Mouse (Mus musculus) midbrain, embryonic 14.5 days (tissue): ENCODE data around the gene Cyp27b1. TPM values are rescaled to one million over a fixed set of nuclear protein-coding genes. Genes with fewer than 3 reads are reported as not detected.

ENCODE experiments used
- ATAC-seq: fragments of 200-750 bp; cut with Nextera tagmentation; 2 replicates; pipeline ENCODE4 v1.8.0; 2017; ENCODE audit warnings: moderate number of reproducible peaks, moderate library complexity; ENCODE audit not compliant: low FRiP score, low TSS enrichment
- DNase-seq: peaks from one replicate; pipeline ENCODE4 v3.0.0-alpha.2; 2015
- H3K27ac ChIP-seq: fragments of 300-500 bp; sonication (generic); replicated peaks from 2 replicates; pipeline ENCODE4 v1.5.1; 2014; ENCODE audit warnings: mild to moderate bottlenecking, low read depth, low read length, moderate library complexity
- H3K27me3 ChIP-seq: fragments of 300-500 bp; sonication (generic); 2 replicates; pipeline ENCODE4 v1.6.1; 2014; ENCODE audit warnings: low read length, control low read depth, mixed read lengths; ENCODE audit not compliant: control insufficient read depth, insufficient read depth
- H3K36me3 ChIP-seq: fragments of 300-500 bp; sonication (generic); 2 replicates; pipeline ENCODE4 v1.6.1; 2014; ENCODE audit warnings: low read length, control low read depth; ENCODE audit not compliant: control insufficient read depth, insufficient read depth
- H3K4me1 ChIP-seq: fragments of 300-500 bp; sonication (generic); 2 replicates; pipeline ENCODE4 v1.6.1; 2014; ENCODE audit warnings: mild to moderate bottlenecking, antibody characterized with exemption, low read length, control low read depth; ENCODE audit not compliant: control insufficient read depth, insufficient read depth
- H3K4me2 ChIP-seq: fragments of 300-500 bp; sonication (generic); 2 replicates; pipeline ENCODE4 v1.6.1; 2014; ENCODE audit warnings: mild to moderate bottlenecking, low read length, moderate library complexity
- H3K4me3 ChIP-seq: fragments of 300-500 bp; sonication (generic); replicated peaks from 2 replicates; pipeline ENCODE4 v1.5.1; 2014; ENCODE audit warnings: low read depth, low read length
- H3K9ac ChIP-seq: fragments of 300-500 bp; sonication (generic); replicated peaks from 2 replicates; pipeline ENCODE4 v1.6.1; 2014; ENCODE audit warnings: mild to moderate bottlenecking, low read length, moderate library complexity
- H3K9me3 ChIP-seq: fragments of 300-500 bp; sonication (generic); 2 replicates; pipeline ENCODE4 v1.6.1; 2016; ENCODE audit warnings: low read length, control low read depth, mixed read lengths; ENCODE audit not compliant: control insufficient read depth
- WGBS: fragments of 180-500 bp; shearing (Covaris S2); extraction: QIAGEN DNeasy Blood & Tissue Kit; methylation state at CpG from one replicate; pipeline ENCODE4 v1.1.7; 2014; 5-methylcytosine and 5-hydroxymethylcytosine counted together
- polyA plus RNA-seq: library from polyadenylated mRNA; unstranded; fragments of >200 nt; fragmentation: Nextera tagmentation; extraction: Ambion mirVana; gene quantifications from 2 replicates; pipeline ENCODE4 v1.2.1, GENCODE M21; 2014

Cyp27b1 gene
- polyA plus RNA-seq, 1 experiment from 2014 or later: not detected

GRCm38 (mm10) chr10:127078677-127079575 is 30.9 kb downstream of the Cyp27b1 start:
- Histone ChIP-seq H3K9ac (peak overlapping the region; percentile 84), H3K27me3 (0 out of 2 replicates have a peak, but pooled peaks cover 14% of the 10 kb centered on the region), H3K27ac (peak overlapping the region; percentile 92), H3K4me2 (peak overlapping the region; percentile 93), H3K9me3 (no peaks in the 10 kb centered on the region), H3K4me1 (peaks cover 40% of the 10 kb centered on the region), H3K4me3 (peak overlapping the region; percentile 88), H3K36me3 (peaks cover 13% of the 10 kb centered on the region)
- WGBS: under 1% methylated on average over 47 of the region's 49 CpGs
- ATAC-seq (peak; percentile 75), DNase-seq (peak; percentile 90)

GRCm38 (mm10) chr10:127079665-127080391 is 31.8 kb downstream of the Cyp27b1 start:
- H3K27ac ChIP-seq: peak overlapping the region; percentile 92
- peak overlapping the region; percentile 84 for H3K9ac ChIP-seq
- peak overlapping the region; percentile 88 for H3K4me3 ChIP-seq
- DNase-seq: peak; percentile 81
- H3K4me2 ChIP-seq: peak overlapping the region; percentile 93
- peaks cover 22% of the 10 kb centered on the region for H3K36me3 ChIP-seq
- 0 out of 2 replicates have a peak, but pooled peaks cover 14% of the 10 kb centered on the region for H3K27me3 ChIP-seq
- WGBS: under 1% methylated on average over 69 of the region's 70 CpGs
- H3K4me1 ChIP-seq: peaks cover 40% of the 10 kb centered on the region
- ATAC-seq: no peak
- H3K9me3 ChIP-seq: no peaks in the 10 kb centered on the region

GRCm38 (mm10) chr10:127080901-127081780 is 33.1 kb downstream of the Cyp27b1 start:
- DNase-seq (no peak), ATAC-seq (no peak)
- H3K27me3 ChIP-seq: 0 out of 2 replicates have a peak, but pooled peaks cover 14% of the 10 kb centered on the region
- peaks cover 29% of the 10 kb centered on the region for H3K36me3 ChIP-seq
- peak overlapping the region; percentile 93 for H3K4me2 ChIP-seq
- H3K9me3 ChIP-seq: no peaks in the 10 kb centered on the region
- WGBS: 2% methylated on average over 48 of the region's 48 CpGs
- H3K4me1 ChIP-seq: peaks cover 40% of the 10 kb centered on the region
- peak overlapping the region; percentile 84 for H3K9ac ChIP-seq
- 0 out of 2 replicates have a peak overlapping the region, but pooled peaks have one; percentile 1 for H3K27ac ChIP-seq
- peak overlapping the region; percentile 88 for H3K4me3 ChIP-seq

- peak; percentile 78 for DNase-seq
- no peak for ATAC-seq
- Histone ChIP-seq H3K27ac (no peak overlapping the region), H3K9ac (peak overlapping the region; percentile 84; the same call in 1 of the 2 replicates), H3K9me3 (no peaks in the 10 kb centered on the region), H3K36me3 (peaks cover 32% of the 10 kb centered on the region), H3K4me2 (peak overlapping the region; percentile 93), H3K27me3 (0 out of 2 replicates have a peak, but pooled peaks cover 14% of the 10 kb centered on the region), H3K4me3 (peak overlapping the region; percentile 88), H3K4me1 (peaks cover 40% of the 10 kb centered on the region)
- WGBS: 23% methylated on average over 8 of the region's 8 CpGs
Measured at GRCm38 (mm10) chr10:127081996-127082620, 34.1 kb downstream of the Cyp27b1 start.

- 28% methylated on average over 8 of the region's 8 CpGs for WGBS
- H3K27me3 ChIP-seq: 0 out of 2 replicates have a peak, but pooled peaks cover 21% of the 10 kb centered on the region
- no peak overlapping the region for H3K4me3 ChIP-seq
- H3K4me2 ChIP-seq: no peak overlapping the region
- peaks cover 29% of the 10 kb centered on the region for H3K4me1 ChIP-seq
- ATAC-seq (no peak), DNase-seq (no peak)
- H3K27ac ChIP-seq: no peak overlapping the region
- no peak overlapping the region for H3K9ac ChIP-seq
- no peaks in the 10 kb centered on the region for H3K9me3 ChIP-seq
- peaks cover 45% of the 10 kb centered on the region for H3K36me3 ChIP-seq
Measured at GRCm38 (mm10) chr10:127083292-127083914, 35.4 kb downstream of the Cyp27b1 start.

GRCm38 (mm10) chr10:127083915-127084306 is 35.9 kb downstream of the Cyp27b1 start:
- WGBS: 67% methylated on average over 5 of the region's 5 CpGs
- no peaks in the 10 kb centered on the region for H3K9me3 ChIP-seq
- H3K4me3 ChIP-seq: no peak overlapping the region
- H3K4me2 ChIP-seq: no peak overlapping the region
- ATAC-seq (no peak), DNase-seq (no peak)
- H3K27ac ChIP-seq: no peak overlapping the region
- H3K27me3 ChIP-seq: peaks cover 21% of the 10 kb centered on the region; the same call in 1 of the 2 replicates
- H3K36me3 ChIP-seq: peaks cover 48% of the 10 kb centered on the region
- H3K9ac ChIP-seq: no peak overlapping the region
- peaks cover 28% of the 10 kb centered on the region for H3K4me1 ChIP-seq

- WGBS: 86% methylated on average over 9 of the region's 9 CpGs
- no peaks in the 10 kb centered on the region for H3K9me3 ChIP-seq
- H3K27me3 ChIP-seq: peaks cover 26% of the 10 kb centered on the region
- peaks cover 27% of the 10 kb centered on the region for H3K4me1 ChIP-seq
- H3K9ac ChIP-seq: no peak overlapping the region
- DNase-seq (no peak), ATAC-seq (no peak)
- H3K4me2 ChIP-seq: no peak overlapping the region
- no peak overlapping the region for H3K27ac ChIP-seq
- H3K4me3 ChIP-seq: no peak overlapping the region
- H3K36me3 ChIP-seq: peaks cover 56% of the 10 kb centered on the region
Measured at GRCm38 (mm10) chr10:127085052-127085451, 37.0 kb downstream of the Cyp27b1 start.
